Mouse (Mus musculus): ENCODE measurements at regions not wholly inside any gene's neighbourhood (a gene's known extent, or its start where the extent isn't known, plus 50 kb on each side); places are given as distances from the start of the nearest gene placed in this dataset.

- TF ChIP-seq CTCF (IDR thresholded peaks at IDR 0.05; ENCODE audit: low read depth, low read length) (no peak), POLR2A (IDR thresholded peaks at IDR 0.05; ENCODE audit: extremely low read depth, insufficient read depth, low read length) (no peak)
These were observed 1387.8 kb downstream of the Gsdmc2 start for GRCm38 (mm10) chr15:62457051-62457664.
